Comparison of ENCODE assay signal across 13 mouse cellular contexts in the genomic region with DNA sequence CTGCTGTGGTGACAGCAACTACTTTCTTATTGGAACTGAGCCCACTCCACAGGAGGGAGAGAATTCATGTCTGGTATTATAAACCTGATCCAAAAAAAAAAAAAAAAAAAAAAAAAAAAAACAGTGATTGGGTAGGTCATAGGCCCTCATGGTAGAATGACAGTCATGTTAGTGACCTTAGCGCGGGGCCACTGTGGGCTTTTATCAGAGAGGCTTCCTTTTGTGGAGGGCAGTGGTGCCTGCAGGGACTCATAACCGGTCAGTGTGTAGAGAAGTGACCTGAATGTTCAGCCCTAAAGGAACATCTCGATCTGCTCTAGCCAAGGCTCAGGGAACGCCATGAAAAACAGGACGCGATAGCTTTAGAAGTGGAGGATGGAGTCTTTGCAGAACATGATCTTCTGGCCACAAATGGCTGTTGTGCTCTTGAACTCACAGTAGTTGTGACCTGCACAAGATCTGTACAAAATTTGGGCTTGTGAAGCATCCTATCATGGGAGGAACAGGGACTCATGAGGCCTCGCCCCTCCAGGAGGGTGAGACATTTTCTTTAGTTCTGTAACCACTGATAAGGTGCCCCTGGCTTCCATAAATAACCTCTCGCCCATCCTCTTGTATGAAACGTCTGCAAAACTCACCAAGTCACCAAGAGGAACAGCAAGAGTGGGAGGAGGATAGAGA. TPM values are rescaled to one million over a fixed set of nuclear protein-coding genes. Genes with fewer than 3 reads are reported as not detected.
DNase-seq lines count a peak whose midpoint lies in the region; ATAC-seq and TF ChIP-seq lines count a peak whose summit lies in the region.
"Had no signal": no experiment of that assay in that cellular context is flagged by ENCODE, and none has a peak within 500 bp of the region (broad histone marks: within the 10 kb centered on the region; RNA-seq: fewer than 3 reads in every experiment).

No protein-coding gene starts in this region.

- peaks cover 28% of the 10 kb centered on the region for H3K4me1 ChIP-seq in thymus, adult 2 months (replicated peaks; ENCODE audit: control insufficient read depth, insufficient read depth, low read length)
- peaks cover 57% of the 10 kb centered on the region for H3K4me1 ChIP-seq in liver, embryonic 11.5 days (replicated peaks; ENCODE audit: control insufficient read depth, insufficient read depth, low read length)
- H3K4me1 ChIP-seq: neural tube, embryonic 12.5 days had no signal

- peak overlapping the region; percentile 96 for H3K4me2 ChIP-seq in liver, embryonic 11.5 days
- H3K4me2 ChIP-seq: hindbrain, embryonic 12.5 days; neural tube, embryonic 12.5 days had no signal

- ATAC-seq in liver, embryonic 11.5 days (replicated peaks; ENCODE audit: low FRiP score), result peak; percentile 79

- peak overlapping the region; percentile 84 for H3K27ac ChIP-seq in gastrocnemius, adult 2 months
- H3K27ac ChIP-seq in thymus, adult 2 months (ENCODE audit: control insufficient read depth, insufficient read depth, low read length), result peak overlapping the region; percentile 43; the same call in 1 of the 2 replicates
- H3K27ac ChIP-seq in liver, embryonic 11.5 days (ENCODE audit: low read depth, low read length), result peak overlapping the region; percentile 95
- H3K27ac ChIP-seq: neural tube, embryonic 12.5 days had no signal

- H3K9me3 ChIP-seq in liver, embryonic 11.5 days (ENCODE audit: control insufficient read depth, low read length), result no peaks in the 10 kb centered on the region
- H3K9me3 ChIP-seq: hindbrain, embryonic 12.5 days; neural tube, embryonic 12.5 days had no signal

- H3K4me3 ChIP-seq in gastrocnemius, adult 2 months, result peak overlapping the region; percentile 71; the same call in 1 of the 2 replicates
- no peak overlapping the region for H3K4me3 ChIP-seq in thymus, adult 2 months (ENCODE audit: control insufficient read depth, insufficient read depth, low read length)
- H3K4me3 ChIP-seq in liver, embryonic 11.5 days (ENCODE audit: low read depth, low read length), result peak overlapping the region; percentile 60
- H3K4me3 ChIP-seq: hindbrain, embryonic 12.5 days; neural tube, embryonic 12.5 days had no signal

- peaks cover 12% of the 10 kb centered on the region for H3K36me3 ChIP-seq in thymus, adult 2 months (ENCODE audit: control insufficient read depth, insufficient read depth, low read length)
- peaks cover 10% of the 10 kb centered on the region for H3K36me3 ChIP-seq in liver, embryonic 11.5 days (ENCODE audit: control insufficient read depth, insufficient read depth, low read length)

- intact Hi-C loops in gastrocnemius, adult 2 months (cut with DNase I), result no loop called here

- peak overlapping the region; percentile 77; the same call in 1 of the 2 replicates for H3K9ac ChIP-seq in liver, embryonic 11.5 days (ENCODE audit: low read depth, low read length)
- H3K9ac ChIP-seq: hindbrain, embryonic 12.5 days; neural tube, embryonic 12.5 days had no signal

- WGBS in thymus, adult 2 months, result 70% methylated on average over 10 of the region's 10 CpGs
- WGBS in liver, embryonic 11.5 days, result 37% methylated on average over 10 of the region's 10 CpGs

- TF ChIP-seq CTCF in gastrocnemius, adult 2 months (IDR thresholded peaks at IDR 0.05), result no peak
- TF ChIP-seq CTCF in thymus, adult 2 months (IDR thresholded peaks at IDR 0.05; ENCODE audit: borderline replicate concordance, control insufficient read depth, extremely low read depth, insufficient read depth, low read length, poor library complexity), result no peak

- DNase-seq in gastrocnemius, adult 2 months, result no peak
- no peak for DNase-seq in gastrocnemius, postnatal 4 days (ENCODE audit: low spot score in 2 of 2)
- no peak for DNase-seq in thymus, adult 2 months
- DNase-seq in thymus, postnatal 10 days (ENCODE audit: low spot score in 2 of 2), result no peak
- peak; percentile 53 for DNase-seq in liver, embryonic 11.5 days (ENCODE audit: low spot score)
- no peak for DNase-seq in adrenal gland, adult (ENCODE audit: inconsistent age in 2 of 2, low spot score in 1 of 2)
- DNase-seq in thymus, postnatal 0 days (ENCODE audit: low spot score), result no peak
- DNase-seq in adipocyte (ENCODE audit: low spot score), result no peak

- H3K27me3 ChIP-seq in thymus, adult 2 months (ENCODE audit: control insufficient read depth, insufficient read depth, low read length), result no peaks in the 10 kb centered on the region
- no peaks in the 10 kb centered on the region for H3K27me3 ChIP-seq in liver, embryonic 11.5 days (replicated peaks; ENCODE audit: control insufficient read depth, insufficient read depth, low read length)
- H3K27me3 ChIP-seq: hindbrain, embryonic 12.5 days; neural tube, embryonic 12.5 days had no signal

- no peak for TF ChIP-seq POLR2A in thymus, adult 2 months (IDR thresholded peaks at IDR 0.05; ENCODE audit: control insufficient read depth, extremely low read depth, insufficient read depth, low read length, poor library complexity)

RNA-seq across cellular contexts. Expression of a gene that starts 0.7 kb away (rescaled TPM):
- total RNA-seq in gastrocnemius, adult 2 months (2021), result 1 to 10 TPM; 2.3 to 3.1 TPM
- total RNA-seq in gastrocnemius, postnatal 4 days (2021), result 10 to 100 TPM in 1 of 2 experiments, 1 to 10 TPM in 1; 7.8 to 12.7 TPM
- polyA plus RNA-seq in thymus, adult 2 months (2012; rRNA removed), result 208 and 267 TPM in 2 replicates
- 44.3 and 47.4 TPM in 2 replicates for polyA plus RNA-seq in liver, embryonic 11.5 days (2014; fragmentation: Nextera tagmentation; extraction: Ambion mirVana)
- 54.9 and 63.2 TPM in 2 replicates for polyA plus RNA-seq in thymus, postnatal 0 days (2015; fragmentation: Nextera tagmentation; extraction: Ambion mirVana)

RNA-seq across cellular contexts. Expression of a gene that starts 8.2 kb away (rescaled TPM):
- not detected for total RNA-seq in gastrocnemius, adult 2 months (2021)
- under 1 TPM; 0.76 to 0.91 TPM for total RNA-seq in gastrocnemius, postnatal 4 days (2021)
- polyA plus RNA-seq in thymus, adult 2 months (2012; rRNA removed), result 0.58 and 0.93 TPM in 2 replicates
- polyA plus RNA-seq in liver, embryonic 11.5 days (2014; fragmentation: Nextera tagmentation; extraction: Ambion mirVana), result 2.0 TPM in 2 replicates
- polyA plus RNA-seq in thymus, postnatal 0 days (2015; fragmentation: Nextera tagmentation; extraction: Ambion mirVana), result 0.26 and 0.27 TPM in 2 replicates
- polyA plus RNA-seq: C2C12 had no signal

RNA-seq across cellular contexts. Expression of a gene that starts 11.0 kb away (rescaled TPM):
- 1 to 10 TPM; 1.1 to 3.2 TPM for total RNA-seq in gastrocnemius, adult 2 months (2021)
- 10 to 100 TPM; 18.8 to 22.1 TPM for total RNA-seq in gastrocnemius, postnatal 4 days (2021)
- polyA plus RNA-seq in thymus, adult 2 months (2012; rRNA removed), result 10.5 and 14.8 TPM in 2 replicates
- 74.8 and 76.2 TPM in 2 replicates for polyA plus RNA-seq in liver, embryonic 11.5 days (2014; fragmentation: Nextera tagmentation; extraction: Ambion mirVana)
- polyA plus RNA-seq in thymus, postnatal 0 days (2015; fragmentation: Nextera tagmentation; extraction: Ambion mirVana), result 31.6 and 33.8 TPM in 2 replicates

RNA-seq across cellular contexts. Expression of a gene that starts 17.7 kb away (rescaled TPM):
- under 1 TPM in 1 of 2 experiments, not detected in 1; 0.42 TPM for total RNA-seq in gastrocnemius, adult 2 months (2021)
- 1 to 10 TPM; 1.4 to 1.7 TPM for total RNA-seq in gastrocnemius, postnatal 4 days (2021)
- polyA plus RNA-seq in thymus, adult 2 months (2012; rRNA removed), result 5.1 and 7.3 TPM in 2 replicates
- 5.1 and 5.6 TPM in 2 replicates for polyA plus RNA-seq in liver, embryonic 11.5 days (2014; fragmentation: Nextera tagmentation; extraction: Ambion mirVana)
- polyA plus RNA-seq in thymus, postnatal 0 days (2015; fragmentation: Nextera tagmentation; extraction: Ambion mirVana), result 0.90 and 0.95 TPM in 2 replicates
- polyA plus RNA-seq: C2C12 had no signal

RNA-seq across cellular contexts. Expression of a gene that starts 21.5 kb away (rescaled TPM):
- total RNA-seq in gastrocnemius, adult 2 months (2021), result not detected
- total RNA-seq in gastrocnemius, postnatal 4 days (2021), result under 1 TPM; 0.32 to 0.86 TPM
- polyA plus RNA-seq in thymus, adult 2 months (2012; rRNA removed), result 0.60 and 3.2 TPM in 2 replicates
- polyA plus RNA-seq in liver, embryonic 11.5 days (2014; fragmentation: Nextera tagmentation; extraction: Ambion mirVana), result 0.69 TPM in 1 of 2 replicates, not detected in the other
- 0.28 TPM in 1 of 2 replicates, not detected in the other for polyA plus RNA-seq in thymus, postnatal 0 days (2015; fragmentation: Nextera tagmentation; extraction: Ambion mirVana)
- total RNA-seq: adrenal gland, postnatal 14 days had no signal
- polyA plus RNA-seq: embryonic facial prominence, embryonic 14.5 days; hindbrain, embryonic 12.5 days had no signal

Comparison
In these comparisons a context has a peak if more than half of its experiments do, and no peak if none do; other contexts are left out.
1. H3K27ac ChIP-seq: peak in every context shown above with its lines; median percentile 95 in liver, embryonic 11.5 days; 84 in gastrocnemius, adult 2 months; 43 in thymus, adult 2 months.